Mouse (Mus musculus): ENCODE measurements at regions not wholly inside any gene's neighbourhood (a gene's known extent, or its start where the extent isn't known, plus 50 kb on each side); places are given as distances from the start of the nearest gene placed in this dataset.
A peak's percentile ranks its signal among the peaks of the same experiment; 100 is the strongest.

- peak; percentile 14 for DNase-seq (ENCODE audit: extremely low spot score, low spot score)
Observed at GRCm38 (mm10) chr13:39823346-39823954, 537.8 kb downstream of the Ofcc1 start.

DNA sequence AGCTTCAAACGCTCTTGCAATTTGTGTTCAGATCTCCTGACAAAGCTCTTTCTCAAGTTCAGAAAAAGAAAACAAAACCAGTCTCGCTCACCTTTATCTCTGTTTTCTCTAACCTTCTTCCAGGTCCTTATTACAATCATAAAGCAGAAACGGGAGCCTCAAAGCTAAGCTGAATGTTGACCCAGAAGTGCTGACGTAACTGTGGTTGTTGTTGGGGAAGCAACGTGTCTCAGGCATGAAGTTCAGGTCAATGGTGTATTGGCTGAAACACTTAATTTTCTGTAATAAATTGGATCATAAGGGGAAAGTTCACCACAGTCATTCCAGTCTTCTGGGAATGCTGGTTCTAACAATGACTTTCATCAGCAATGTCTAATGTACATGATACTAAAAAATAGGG, 586.7 kb downstream of the Ofcc1 start:
- DNase-seq (ENCODE audit: extremely low spot score, low spot score): no peak

- no peak for DNase-seq (ENCODE audit: extremely low spot score, low spot score)
Observed at GRCm38 (mm10) chr13:39774111-39774510, 587.1 kb downstream of the Ofcc1 start.

DNA sequence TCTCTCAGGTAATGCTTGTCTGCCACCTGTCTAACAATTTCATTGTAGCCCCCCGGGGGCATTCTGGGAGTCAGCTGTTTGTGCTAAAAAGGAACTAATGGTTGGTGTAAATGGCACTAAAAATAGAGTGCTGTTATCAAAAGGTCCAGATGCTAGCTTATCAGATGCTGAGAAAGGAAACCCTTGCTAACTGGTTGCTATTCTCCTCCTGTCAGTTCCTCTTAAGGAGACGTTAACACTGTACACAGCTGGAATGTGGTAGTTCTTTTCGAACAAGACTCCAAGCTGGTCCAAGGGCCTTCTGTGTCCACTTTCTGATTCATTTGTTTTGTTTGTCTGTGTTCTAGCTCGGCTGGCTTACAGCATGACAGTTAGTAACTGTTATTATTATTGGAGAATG, 592.0 kb downstream of the Ofcc1 start:
- no peak for DNase-seq (ENCODE audit: extremely low spot score, low spot score)

GRCm38 (mm10) chr13:39766897-39767296, 594.4 kb downstream of the Ofcc1 start:
- no peak for DNase-seq (ENCODE audit: extremely low spot score, low spot score)

Measured in neural tube, embryonic 10.5 days (tissue).